Mouse (Mus musculus): ENCODE data around the gene Nkx2-3. TPM values are rescaled to one million over a fixed set of nuclear protein-coding genes. Genes with fewer than 3 reads are reported as not detected.

The Nkx2-3 gene
- total RNA-seq, 2 experiments from 2014 or later: 0.28 TPM; not detected in 1

Small RNA genes lying within 50 kb of the gene (microRNA-seq; reads per million reads assigned to microRNA genes)
- gene Gm22646: not detected

Other genes starting within 250 kb of the Nkx2-3 start
- under 1 TPM in 1 of 2 experiments, not detected in 1; 0.11 TPM for gene Hpse2, start 224.0 kb upstream of the Nkx2-3 start, total RNA-seq (2021)
- 1 to 10 TPM; 1.2 to 1.5 TPM for gene Cnnm1, start 171.9 kb upstream of the Nkx2-3 start, total RNA-seq (2021)
- 10 to 100 TPM; 59.8 to 62.7 TPM for gene Got1, start 87.7 kb upstream of the Nkx2-3 start, total RNA-seq (2021)
- 10 to 100 TPM; 82.6 to 93.9 TPM for gene Slc25a28, start 62.6 kb downstream of the Nkx2-3 start, total RNA-seq (2021)
- 10 to 100 TPM; 20.9 to 24.6 TPM for gene Entpd7, start 77.3 kb downstream of the Nkx2-3 start, total RNA-seq (2021)
- gene Cutc, start 140.7 kb downstream of the Nkx2-3 start, total RNA-seq (2021): 10 to 100 TPM; 14.1 to 15.3 TPM
- gene Cox15, start 140.7 kb downstream of the Nkx2-3 start, total RNA-seq (2021): 10 to 100 TPM; 41.0 to 45.9 TPM
- 1 to 10 TPM; 2.6 to 9.8 TPM for gene Abcc2, start 169.9 kb downstream of the Nkx2-3 start, total RNA-seq (2021)

All from adrenal gland, postnatal 4 days (tissue).